Mouse (Mus musculus): ENCODE data around the gene Lyrm4.

DNA sequence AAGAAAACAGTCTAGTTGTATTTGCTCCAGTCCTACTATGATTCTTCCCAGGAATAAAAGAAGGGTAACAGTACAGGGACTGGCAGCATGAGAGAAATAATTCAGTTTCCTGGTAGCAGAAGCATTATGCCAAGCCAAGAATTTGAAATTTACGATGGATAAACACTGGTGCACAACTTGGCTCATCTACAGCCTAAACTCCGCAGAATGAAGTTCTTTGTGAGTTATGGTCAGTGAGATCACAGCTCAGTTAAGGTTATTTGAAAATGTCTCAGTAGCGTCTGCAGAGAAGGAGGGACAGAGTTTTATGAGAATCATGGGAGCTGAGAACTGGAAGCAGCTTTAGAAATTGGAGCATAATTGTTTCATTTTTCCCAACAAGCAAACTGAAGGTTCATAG is 31.4 kb downstream of the Lyrm4 start:
- TF ChIP-seq CTCF (IDR thresholded peaks at IDR 0.05; ENCODE audit: insufficient read depth, low read depth, low read length) (no peak), POLR2A (IDR thresholded peaks at IDR 0.05; ENCODE audit: insufficient read depth, low read depth, low read length) (no peak)
